Mouse (Mus musculus): ENCODE data around the gene Iffo1. TPM values are rescaled to one million over a fixed set of nuclear protein-coding genes. Genes with fewer than 3 reads are reported as not detected.

The Iffo1 gene
- polyA plus RNA-seq, 1 experiment, result 35.0 TPM

DNA sequence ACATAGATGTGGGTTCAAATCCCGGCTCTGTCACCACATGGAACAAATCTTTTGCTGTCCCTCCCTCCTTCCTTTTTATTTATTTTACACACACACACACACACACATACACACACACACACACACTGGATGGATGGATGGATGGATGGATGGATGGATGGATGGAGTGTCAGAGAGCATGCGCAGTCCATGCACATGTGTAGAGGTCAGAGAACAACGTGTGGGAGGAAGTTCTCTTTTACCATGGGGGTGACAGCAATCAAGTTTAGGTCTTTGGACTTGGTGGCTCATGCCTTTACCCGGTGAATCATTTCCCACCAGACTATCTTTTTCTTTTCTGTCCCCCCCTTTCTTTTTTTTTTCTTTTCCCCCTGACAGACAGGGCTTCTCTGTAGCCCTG is 8.6 kb downstream of the Iffo1 start:
- Histone ChIP-seq H3K36me3 (ENCODE audit: control insufficient read depth, insufficient read depth, low read length) (no peaks in the 10 kb centered on the region), H3K4me3 (ENCODE audit: insufficient read depth, low read depth, low read length) (no peak overlapping the region), H3K27me3 (replicated peaks; ENCODE audit: control insufficient read depth, insufficient read depth, low read length) (no peaks in the 10 kb centered on the region), H3K27ac (ENCODE audit: insufficient read depth, low read depth, low read length) (no peak overlapping the region), H3K4me1 (ENCODE audit: control insufficient read depth, insufficient read depth, low read length) (peaks cover 11% of the 10 kb centered on the region)
- WGBS, result 78% methylated on average over 4 of the region's 4 CpGs
- TF ChIP-seq CTCF (conservative IDR thresholded peaks at IDR 0.05; ENCODE audit: insufficient read depth, insufficient read length, low read depth, low read length), result no peak
- TF ChIP-seq POLR2A (IDR thresholded peaks at IDR 0.05; ENCODE audit: low read depth, low read length), result no peak
- no peak for DNase-seq

DNA sequence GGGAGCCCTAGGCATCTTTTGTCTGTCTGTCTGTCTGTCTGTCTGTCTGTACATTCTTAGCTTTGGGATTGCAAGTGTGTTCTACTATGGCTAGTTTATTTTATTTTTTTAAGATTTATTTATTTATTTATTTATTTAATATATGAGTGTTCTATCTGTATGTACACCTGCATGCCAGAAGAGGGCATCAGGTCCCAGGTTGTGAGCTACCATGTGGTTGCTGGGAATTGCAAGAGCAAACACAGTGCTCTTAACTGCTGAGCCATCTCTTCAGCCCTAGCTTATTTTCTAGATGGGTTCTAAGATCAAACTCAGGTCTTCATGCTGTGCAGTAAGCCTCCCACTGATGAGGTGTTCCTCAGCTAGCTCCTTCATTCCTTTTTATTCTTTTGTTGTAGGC is 9.5 kb downstream of the Iffo1 start:
- peak; percentile 58 for DNase-seq
- peaks cover 3% of the 10 kb centered on the region for H3K4me1 ChIP-seq (ENCODE audit: control insufficient read depth, insufficient read depth, low read length)
- H3K27ac ChIP-seq (ENCODE audit: insufficient read depth, low read depth, low read length), result no peak overlapping the region
- no peak for TF ChIP-seq POLR2A (IDR thresholded peaks at IDR 0.05; ENCODE audit: low read depth, low read length)
- TF ChIP-seq CTCF (conservative IDR thresholded peaks at IDR 0.05; ENCODE audit: insufficient read depth, insufficient read length, low read depth, low read length), result peak; percentile 55
- H3K4me3 ChIP-seq (ENCODE audit: insufficient read depth, low read depth, low read length), result no peak overlapping the region
- no peaks in the 10 kb centered on the region for H3K27me3 ChIP-seq (replicated peaks; ENCODE audit: control insufficient read depth, insufficient read depth, low read length)
- H3K36me3 ChIP-seq (ENCODE audit: control insufficient read depth, insufficient read depth, low read length), result no peaks in the 10 kb centered on the region

DNA sequence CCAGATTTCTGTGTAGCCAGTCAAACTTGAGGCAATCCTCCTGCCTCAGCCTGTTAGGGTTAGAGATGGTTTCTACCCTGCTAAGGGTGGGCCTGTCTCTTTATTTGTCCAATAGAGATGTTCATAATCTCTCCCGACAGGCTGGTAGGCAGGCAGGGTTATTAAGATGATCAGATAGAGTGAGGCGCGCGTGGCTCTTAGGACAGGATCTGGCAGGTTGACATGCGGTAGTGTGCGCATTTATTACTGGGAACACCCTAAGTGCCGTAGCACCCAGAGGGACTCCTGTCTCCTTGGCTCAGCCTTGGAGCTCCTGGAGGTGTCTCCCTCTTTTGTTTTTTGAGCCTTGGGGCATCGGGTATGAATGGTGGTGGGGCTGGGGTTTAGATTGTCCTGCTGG is 10.2 kb downstream of the Iffo1 start:
- DNase-seq, result no peak
- no peak for TF ChIP-seq CTCF (conservative IDR thresholded peaks at IDR 0.05; ENCODE audit: insufficient read depth, insufficient read length, low read depth, low read length)
- no peak for TF ChIP-seq POLR2A (IDR thresholded peaks at IDR 0.05; ENCODE audit: low read depth, low read length)
- no peaks in the 10 kb centered on the region for H3K27me3 ChIP-seq (replicated peaks; ENCODE audit: control insufficient read depth, insufficient read depth, low read length)
- H3K27ac ChIP-seq (ENCODE audit: insufficient read depth, low read depth, low read length), result no peak overlapping the region
- no peaks in the 10 kb centered on the region for H3K4me1 ChIP-seq (ENCODE audit: control insufficient read depth, insufficient read depth, low read length)
- H3K36me3 ChIP-seq (ENCODE audit: control insufficient read depth, insufficient read depth, low read length), result no peaks in the 10 kb centered on the region
- no peak overlapping the region for H3K4me3 ChIP-seq (ENCODE audit: insufficient read depth, low read depth, low read length)
- WGBS, result 86% methylated on average over 8 of the region's 8 CpGs

DNA sequence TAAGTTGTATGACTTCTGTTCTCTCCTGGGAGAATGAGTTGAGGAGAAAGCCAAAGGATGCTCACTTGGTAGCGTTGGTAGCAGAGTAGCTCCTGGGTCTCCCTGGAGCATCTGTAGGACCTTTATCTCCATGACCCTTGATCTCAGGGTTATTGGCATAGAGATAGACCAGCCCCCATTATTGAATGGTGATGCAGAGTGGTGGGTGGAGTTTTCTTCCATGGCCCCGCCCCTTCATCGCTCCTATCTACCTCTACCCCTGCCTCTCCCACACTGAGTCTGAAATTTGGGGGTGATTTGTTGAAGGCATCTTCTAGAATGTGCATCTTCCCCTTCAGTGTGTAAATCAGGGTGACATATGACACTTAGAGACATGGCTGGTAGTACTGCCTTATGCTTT is 11.4 kb downstream of the Iffo1 start:
- no peaks in the 10 kb centered on the region for H3K27me3 ChIP-seq (replicated peaks; ENCODE audit: control insufficient read depth, insufficient read depth, low read length)
- no peak for DNase-seq
- H3K36me3 ChIP-seq (ENCODE audit: control insufficient read depth, insufficient read depth, low read length), result no peaks in the 10 kb centered on the region
- H3K27ac ChIP-seq (ENCODE audit: insufficient read depth, low read depth, low read length), result no peak overlapping the region
- no peak overlapping the region for H3K4me3 ChIP-seq (ENCODE audit: insufficient read depth, low read depth, low read length)
- H3K4me1 ChIP-seq (ENCODE audit: control insufficient read depth, insufficient read depth, low read length), result no peaks in the 10 kb centered on the region; the same call in 1 of the 2 replicates
- TF ChIP-seq CTCF (conservative IDR thresholded peaks at IDR 0.05; ENCODE audit: insufficient read depth, insufficient read length, low read depth, low read length), result no peak
- no peak for TF ChIP-seq POLR2A (IDR thresholded peaks at IDR 0.05; ENCODE audit: low read depth, low read length)
- WGBS, result 83% methylated on average over 3 of the region's 3 CpGs

DNA sequence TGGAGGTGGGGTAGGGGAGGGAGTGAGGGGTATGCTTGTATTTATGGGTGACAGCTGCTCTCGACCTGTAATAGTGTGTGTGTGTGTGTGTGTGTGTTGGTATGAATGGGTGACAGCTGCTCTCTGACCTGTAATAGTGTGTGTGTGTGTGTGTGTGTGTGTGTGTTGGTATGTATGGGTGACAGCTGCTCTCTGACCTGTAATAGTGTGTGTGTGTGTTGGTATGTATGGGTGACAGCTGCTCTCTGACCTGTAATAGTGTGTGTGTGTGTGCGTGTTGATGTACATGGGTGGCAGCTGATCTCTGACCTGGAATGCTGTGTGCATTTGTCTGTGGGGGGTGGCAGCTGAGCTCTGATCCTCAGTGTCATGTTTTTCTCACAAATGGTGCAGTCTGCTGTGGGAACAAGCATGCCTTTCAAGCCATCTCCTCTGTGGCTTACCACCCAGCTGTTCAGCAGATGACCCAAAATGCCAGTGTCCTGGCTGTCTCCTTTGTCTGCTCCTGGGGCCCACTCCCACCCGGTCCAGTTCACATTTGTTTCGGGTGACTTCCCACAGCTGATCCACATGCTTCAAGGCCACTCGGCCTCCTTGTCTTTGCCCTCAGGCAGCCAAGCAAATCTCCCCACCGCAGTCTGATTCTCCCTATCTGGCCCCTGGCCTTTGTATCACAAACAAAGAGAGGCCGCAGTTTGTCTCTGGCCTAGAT is 12.0 kb downstream of the Iffo1 start:
- 38% methylated on average over 7 of the region's 7 CpGs for WGBS
- Histone ChIP-seq H3K36me3 (ENCODE audit: control insufficient read depth, insufficient read depth, low read length) (no peaks in the 10 kb centered on the region), H3K4me1 (ENCODE audit: control insufficient read depth, insufficient read depth, low read length) (no peaks in the 10 kb centered on the region; the same call in 1 of the 2 replicates), H3K27ac (ENCODE audit: insufficient read depth, low read depth, low read length) (no peak overlapping the region), H3K4me3 (ENCODE audit: insufficient read depth, low read depth, low read length) (no peak overlapping the region), H3K27me3 (replicated peaks; ENCODE audit: control insufficient read depth, insufficient read depth, low read length) (no peaks in the 10 kb centered on the region)
- peak; percentile 40 for DNase-seq
- no peak for TF ChIP-seq CTCF (conservative IDR thresholded peaks at IDR 0.05; ENCODE audit: insufficient read depth, insufficient read length, low read depth, low read length)
- TF ChIP-seq POLR2A (IDR thresholded peaks at IDR 0.05; ENCODE audit: low read depth, low read length), result no peak

DNA sequence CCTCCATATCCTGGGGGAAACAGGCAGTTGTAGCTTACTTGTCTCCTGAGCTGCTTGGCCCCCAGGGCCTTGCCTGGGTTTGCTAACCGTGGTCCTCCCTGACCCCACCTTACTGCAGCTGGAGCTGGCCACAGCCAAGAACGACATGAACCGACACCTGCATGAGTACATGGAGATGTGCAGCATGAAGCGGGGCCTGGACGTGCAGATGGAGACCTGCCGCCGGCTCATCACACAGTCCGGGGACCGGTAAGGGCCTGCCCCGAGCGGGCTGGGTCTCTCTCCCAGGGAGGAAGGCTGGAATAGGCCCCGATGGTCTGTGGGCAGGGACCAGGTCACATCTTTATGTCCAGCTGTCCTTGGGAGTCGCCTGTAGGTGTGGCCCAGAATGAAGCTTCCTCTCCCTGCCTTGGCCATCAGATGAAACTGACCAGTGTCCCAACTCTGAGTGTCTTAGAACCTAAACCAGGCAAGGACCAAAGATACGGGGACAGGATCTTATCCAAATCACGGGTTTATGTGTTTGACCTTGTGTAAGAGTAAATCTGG is 14.0 kb downstream of the Iffo1 start:
- Histone ChIP-seq H3K4me3 (ENCODE audit: insufficient read depth, low read depth, low read length) (no peak overlapping the region), H3K27ac (ENCODE audit: insufficient read depth, low read depth, low read length) (no peak overlapping the region), H3K27me3 (replicated peaks; ENCODE audit: control insufficient read depth, insufficient read depth, low read length) (no peaks in the 10 kb centered on the region), H3K36me3 (ENCODE audit: control insufficient read depth, insufficient read depth, low read length) (peaks cover 5% of the 10 kb centered on the region), H3K4me1 (ENCODE audit: control insufficient read depth, insufficient read depth, low read length) (no peaks in the 10 kb centered on the region; the same call in 1 of the 2 replicates)
- no peak for TF ChIP-seq POLR2A (IDR thresholded peaks at IDR 0.05; ENCODE audit: low read depth, low read length)
- no peak for TF ChIP-seq CTCF (conservative IDR thresholded peaks at IDR 0.05; ENCODE audit: insufficient read depth, insufficient read length, low read depth, low read length)
- whole genome bisulfite sequencing, result 78% methylated on average over 15 of the region's 15 CpGs
- no peak for DNase-seq

DNA sequence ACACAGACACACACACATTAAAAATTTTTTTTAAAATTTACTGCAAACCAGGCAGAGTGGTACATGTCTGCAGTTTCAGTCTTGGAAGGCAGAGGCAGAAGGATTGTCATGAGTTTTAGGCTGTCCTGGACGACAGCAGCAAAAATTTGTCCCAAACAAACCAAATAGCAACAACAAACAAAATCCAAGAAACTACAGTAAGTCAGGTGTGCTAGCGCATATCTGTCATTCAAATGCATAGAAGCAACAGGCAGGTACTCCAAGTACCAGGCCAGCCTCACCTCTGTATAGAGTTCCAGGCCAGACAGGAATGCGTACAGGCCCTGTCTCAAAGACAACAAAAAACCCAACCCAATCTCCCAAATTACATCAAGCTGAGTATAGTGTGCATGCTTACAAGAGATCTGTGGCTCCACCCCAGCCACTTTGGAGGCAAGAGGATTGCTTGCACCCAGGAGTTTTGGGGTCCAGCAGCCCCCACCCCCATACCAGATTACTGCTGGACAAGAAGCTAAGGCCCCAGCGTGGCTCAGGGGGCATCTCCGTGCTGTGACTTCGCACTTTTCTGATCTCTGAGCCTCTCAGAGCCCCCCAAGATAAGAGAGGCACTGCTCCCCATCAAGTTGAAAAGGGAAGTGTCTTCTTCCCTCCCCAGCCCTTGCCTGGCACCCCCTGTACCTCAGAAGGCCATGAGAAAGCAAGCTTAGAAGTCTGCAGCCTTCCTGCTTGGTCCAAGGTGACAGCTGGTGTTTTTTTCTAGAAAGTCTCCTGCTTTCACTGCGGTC is 14.9 kb downstream of the Iffo1 start:
- TF ChIP-seq CTCF (conservative IDR thresholded peaks at IDR 0.05; ENCODE audit: insufficient read depth, insufficient read length, low read depth, low read length), result no peak
- TF ChIP-seq POLR2A (IDR thresholded peaks at IDR 0.05; ENCODE audit: low read depth, low read length), result no peak
- DNase-seq, result no peak
- Histone ChIP-seq H3K4me1 (ENCODE audit: control insufficient read depth, insufficient read depth, low read length) (no peaks in the 10 kb centered on the region; the same call in 1 of the 2 replicates), H3K4me3 (ENCODE audit: insufficient read depth, low read depth, low read length) (no peak overlapping the region), H3K27ac (ENCODE audit: insufficient read depth, low read depth, low read length) (no peak overlapping the region), H3K36me3 (ENCODE audit: control insufficient read depth, insufficient read depth, low read length) (peaks cover 5% of the 10 kb centered on the region), H3K27me3 (replicated peaks; ENCODE audit: control insufficient read depth, insufficient read depth, low read length) (no peaks in the 10 kb centered on the region)
- WGBS, result 87% methylated on average over 7 of the region's 7 CpGs

All from kidney, adult 2 months (tissue).